Mouse (Mus musculus): ENCODE results near the gene Psapl1. TPM values are rescaled to one million over a fixed set of nuclear protein-coding genes. Genes with fewer than 3 reads are reported as not detected.
A peak's percentile ranks its signal among the peaks of the same experiment; 100 is the strongest.

The Psapl1 gene
- polyA plus RNA-seq (2012; rRNA removed) = 11.9 and 14.4 TPM in 2 replicates

GRCm38 (mm10) chr5:36203916-36204315 lies at the start of gene Psapl1:
Psapl1 (plus strand) TSS chr5:36204021.
- peak; percentile 46 for DNase-seq (ENCODE audit: low spot score)

GRCm38 (mm10) chr5:36154879-36155485 lies 48.8 kb upstream of the Psapl1 start:
- no peak for DNase-seq (ENCODE audit: low spot score)

GRCm38 (mm10) chr5:36165424-36166302 lies 38.2 kb upstream of the Psapl1 start:
- DNase-seq (ENCODE audit: low spot score) = no peak

- no peak for DNase-seq (ENCODE audit: low spot score)
Measured at GRCm38 (mm10) chr5:36166346-36167013, 37.3 kb upstream of the Psapl1 start.

GRCm38 (mm10) chr5:36168963-36169650 lies 34.7 kb upstream of the Psapl1 start:
- no peak for DNase-seq (ENCODE audit: low spot score)

- DNase-seq (ENCODE audit: low spot score) = no peak
Measured at GRCm38 (mm10) chr5:36174569-36175115, 29.2 kb upstream of the Psapl1 start.

GRCm38 (mm10) chr5:36176409-36176808 lies 27.4 kb upstream of the Psapl1 start:
- peak; percentile 26 for DNase-seq (ENCODE audit: low spot score)

- DNase-seq (ENCODE audit: low spot score) = no peak
Measured at GRCm38 (mm10) chr5:36176873-36177272, 26.9 kb upstream of the Psapl1 start.

- DNase-seq (ENCODE audit: low spot score) = no peak
Measured at GRCm38 (mm10) chr5:36178215-36178614, 25.6 kb upstream of the Psapl1 start.

- DNase-seq (ENCODE audit: low spot score) = no peak
Measured at GRCm38 (mm10) chr5:36178785-36179184, 25.0 kb upstream of the Psapl1 start.

- no peak for DNase-seq (ENCODE audit: low spot score)
Measured at GRCm38 (mm10) chr5:36179708-36180107, 24.1 kb upstream of the Psapl1 start.

- no peak for DNase-seq (ENCODE audit: low spot score)
Measured at GRCm38 (mm10) chr5:36182326-36182725, 21.5 kb upstream of the Psapl1 start.

- no peak for DNase-seq (ENCODE audit: low spot score)
Measured at GRCm38 (mm10) chr5:36186294-36187053, 17.3 kb upstream of the Psapl1 start.

GRCm38 (mm10) chr5:36188310-36188709 lies 15.5 kb upstream of the Psapl1 start:
- DNase-seq (ENCODE audit: low spot score) = no peak

- no peak for DNase-seq (ENCODE audit: low spot score)
Measured at GRCm38 (mm10) chr5:36191285-36191684, 12.5 kb upstream of the Psapl1 start.

GRCm38 (mm10) chr5:36191876-36192275 lies 11.9 kb upstream of the Psapl1 start:
- no peak for DNase-seq (ENCODE audit: low spot score)

GRCm38 (mm10) chr5:36192677-36193076 lies 11.1 kb upstream of the Psapl1 start:
- no peak for DNase-seq (ENCODE audit: low spot score)

- no peak for DNase-seq (ENCODE audit: low spot score)
Measured at GRCm38 (mm10) chr5:36194631-36195030, 9.2 kb upstream of the Psapl1 start.

GRCm38 (mm10) chr5:36195436-36195835 lies 8.4 kb upstream of the Psapl1 start:
- no peak for DNase-seq (ENCODE audit: low spot score)

- DNase-seq (ENCODE audit: low spot score) = no peak
Measured at GRCm38 (mm10) chr5:36199519-36199918, 4.3 kb upstream of the Psapl1 start.

- no peak for DNase-seq (ENCODE audit: low spot score)
Measured at GRCm38 (mm10) chr5:36202781-36203180, 1.0 kb upstream of the Psapl1 start.

Measured in urinary bladder, adult 2 months (tissue).